Mouse (Mus musculus) midbrain, embryonic 16.5 days (tissue): Measurements from ENCODE around the gene R3hdm2. TPM values are rescaled to one million over a fixed set of nuclear protein-coding genes. Genes with fewer than 3 reads are reported as not detected.

Experiments used
- ATAC-seq: fragments of 200-750 bp; cut with Nextera tagmentation; 2 replicates; pipeline ENCODE4 v1.8.0; 2017; ENCODE audit warnings: moderate TSS enrichment
- H3K27ac ChIP-seq: fragments of 300-500 bp; sonication (generic); 2 replicates; pipeline ENCODE4 v1.5.1; 2014; ENCODE audit warnings: mild to moderate bottlenecking, low read length, mixed read lengths
- H3K27me3 ChIP-seq: fragments of 300-500 bp; sonication (generic); 2 replicates; pipeline ENCODE4 v1.6.1; 2014; ENCODE audit warnings: low read depth, low read length, mixed read lengths; ENCODE audit not compliant: control insufficient read depth, insufficient read depth
- H3K36me3 ChIP-seq: fragments of 300-500 bp; sonication (generic); 2 replicates; pipeline ENCODE4 v1.6.1; 2014; ENCODE audit warnings: mild to moderate bottlenecking, low read length, moderate library complexity, mixed read lengths; ENCODE audit not compliant: control insufficient read depth, insufficient read depth
- H3K4me1 ChIP-seq: fragments of 300-500 bp; sonication (generic); 2 replicates; pipeline ENCODE4 v1.6.1; 2014; ENCODE audit warnings: mild to moderate bottlenecking, low read length, mixed read lengths; ENCODE audit not compliant: control insufficient read depth, insufficient read depth
- H3K4me2 ChIP-seq: fragments of 300-500 bp; sonication (generic); 2 replicates; pipeline ENCODE4 v1.6.1; 2014; ENCODE audit warnings: mild to moderate bottlenecking, low read length, mixed read lengths
- H3K4me3 ChIP-seq: fragments of 300-500 bp; sonication (generic); 2 replicates; pipeline ENCODE4 v1.5.1; 2014; ENCODE audit warnings: low read depth, mild to moderate bottlenecking, low read length, moderate library complexity, mixed read lengths
- H3K9ac ChIP-seq: fragments of 300-500 bp; sonication (generic); 2 replicates; pipeline ENCODE4 v1.6.1; 2014; ENCODE audit warnings: low read depth, low read length, mixed read lengths
- H3K9me3 ChIP-seq: fragments of 300-500 bp; sonication (generic); replicated peaks from 2 replicates; pipeline ENCODE4 v1.6.1; 2014; ENCODE audit warnings: mild to moderate bottlenecking, low read length, mixed read lengths; ENCODE audit not compliant: control insufficient read depth, poor library complexity, severe bottlenecking
- WGBS: fragments of 180-500 bp; shearing (Covaris S2); extraction: QIAGEN DNeasy Blood & Tissue Kit; methylation state at CpG from one replicate; pipeline ENCODE4 v1.1.7; 2014; 5-methylcytosine and 5-hydroxymethylcytosine counted together
- polyA plus RNA-seq: library from polyadenylated mRNA; unstranded; fragments of >200 nt; fragmentation: Nextera tagmentation; extraction: Ambion mirVana; gene quantifications from 2 replicates; pipeline ENCODE4 v1.2.1, GENCODE M21; 2015

The R3hdm2 gene
- polyA plus RNA-seq, 1 experiment from 2014 or later, result 35.2 TPM

- no peak overlapping the region for H3K9ac ChIP-seq
- H3K27me3 ChIP-seq, result no peaks in the 10 kb centered on the region
- H3K4me1 ChIP-seq, result peaks cover 14% of the 10 kb centered on the region
- no peaks in the 10 kb centered on the region for H3K9me3 ChIP-seq
- no peaks in the 10 kb centered on the region for H3K36me3 ChIP-seq
- H3K4me2 ChIP-seq, result no peak overlapping the region
- no peak overlapping the region for H3K4me3 ChIP-seq
- no peak for ATAC-seq
- WGBS, result 14% methylated on average over 2 of the region's 2 CpGs
- no peak overlapping the region for H3K27ac ChIP-seq
Observed at GRCm38 (mm10) chr10:127426670-127427069, 46.5 kb downstream of the R3hdm2 start.

- H3K36me3 ChIP-seq, result no peaks in the 10 kb centered on the region
- no peak overlapping the region for H3K27ac ChIP-seq
- H3K9ac ChIP-seq, result no peak overlapping the region
- H3K9me3 ChIP-seq, result no peaks in the 10 kb centered on the region
- 92% methylated on average over 1 of the region's 1 CpGs for WGBS
- H3K4me2 ChIP-seq, result no peak overlapping the region
- peaks cover 10% of the 10 kb centered on the region for H3K4me1 ChIP-seq
- no peaks in the 10 kb centered on the region for H3K27me3 ChIP-seq
- no peak for ATAC-seq
- H3K4me3 ChIP-seq, result no peak overlapping the region
Observed at GRCm38 (mm10) chr10:127427107-127427506, 47.0 kb downstream of the R3hdm2 start.

DNA sequence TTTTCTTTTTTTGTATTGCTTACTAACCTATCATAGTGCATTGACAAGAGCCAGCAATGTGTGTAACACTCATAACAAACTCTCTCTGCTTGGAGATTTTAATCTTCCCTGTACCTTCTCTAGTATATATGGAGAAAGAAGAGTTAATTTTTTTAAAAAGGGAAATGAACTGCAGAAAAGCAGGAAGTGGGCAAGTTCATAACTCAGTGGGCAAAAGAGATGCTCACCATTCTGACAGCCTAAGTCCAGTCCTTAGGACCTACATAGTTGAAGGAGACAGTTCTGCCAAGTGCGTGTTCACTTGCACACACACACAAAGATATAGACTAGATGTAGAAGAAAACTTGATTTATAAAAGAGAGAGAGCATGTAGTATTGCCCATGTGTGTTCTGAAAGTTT, 47.9 kb downstream of the R3hdm2 start:
- Histone ChIP-seq H3K36me3 (no peaks in the 10 kb centered on the region), H3K9ac (no peak overlapping the region), H3K9me3 (no peaks in the 10 kb centered on the region), H3K27ac (no peak overlapping the region), H3K4me2 (no peak overlapping the region), H3K4me3 (no peak overlapping the region), H3K4me1 (peaks cover 5% of the 10 kb centered on the region), H3K27me3 (no peaks in the 10 kb centered on the region)
- 94% methylated on average over 1 of the region's 1 CpGs for WGBS
- no peak for ATAC-seq

GRCm38 (mm10) chr10:127429538-127429937, 49.4 kb downstream of the R3hdm2 start:
- Histone ChIP-seq H3K9ac (no peak overlapping the region), H3K4me3 (no peak overlapping the region), H3K27ac (no peak overlapping the region), H3K27me3 (no peaks in the 10 kb centered on the region), H3K36me3 (no peaks in the 10 kb centered on the region), H3K9me3 (no peaks in the 10 kb centered on the region), H3K4me2 (no peak overlapping the region), H3K4me1 (peaks cover 5% of the 10 kb centered on the region)
- ATAC-seq, result no peak
- 64% methylated on average over 1 of the region's 1 CpGs for WGBS

DNA sequence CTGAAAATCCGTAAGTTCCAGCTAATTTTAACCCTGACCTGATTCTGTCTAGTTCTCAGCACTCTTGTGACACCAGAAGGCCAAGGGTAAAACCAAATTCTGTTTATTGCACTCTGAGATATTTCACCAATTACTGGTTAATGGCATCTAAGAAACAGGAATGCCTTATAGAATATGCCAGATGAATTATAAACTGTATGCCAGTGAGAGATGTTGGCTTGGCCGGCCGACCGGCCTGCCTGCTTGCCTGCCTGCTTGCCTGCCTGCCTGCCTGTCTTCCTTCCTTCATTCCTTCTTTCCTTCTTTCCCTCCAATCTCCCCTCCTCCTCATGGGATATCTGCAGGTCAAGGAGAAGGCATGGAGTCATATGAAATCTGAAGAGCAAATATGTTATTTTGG, 52.3 kb downstream of the R3hdm2 start:
- 97% methylated on average over 4 of the region's 4 CpGs for WGBS
- H3K9ac ChIP-seq, result no peak overlapping the region
- H3K4me2 ChIP-seq, result no peak overlapping the region
- no peak overlapping the region for H3K4me3 ChIP-seq
- H3K27ac ChIP-seq, result no peak overlapping the region
- no peaks in the 10 kb centered on the region for H3K27me3 ChIP-seq
- no peak for ATAC-seq
- H3K9me3 ChIP-seq, result no peaks in the 10 kb centered on the region
- no peaks in the 10 kb centered on the region for H3K36me3 ChIP-seq
- H3K4me1 ChIP-seq, result no peaks in the 10 kb centered on the region

DNA sequence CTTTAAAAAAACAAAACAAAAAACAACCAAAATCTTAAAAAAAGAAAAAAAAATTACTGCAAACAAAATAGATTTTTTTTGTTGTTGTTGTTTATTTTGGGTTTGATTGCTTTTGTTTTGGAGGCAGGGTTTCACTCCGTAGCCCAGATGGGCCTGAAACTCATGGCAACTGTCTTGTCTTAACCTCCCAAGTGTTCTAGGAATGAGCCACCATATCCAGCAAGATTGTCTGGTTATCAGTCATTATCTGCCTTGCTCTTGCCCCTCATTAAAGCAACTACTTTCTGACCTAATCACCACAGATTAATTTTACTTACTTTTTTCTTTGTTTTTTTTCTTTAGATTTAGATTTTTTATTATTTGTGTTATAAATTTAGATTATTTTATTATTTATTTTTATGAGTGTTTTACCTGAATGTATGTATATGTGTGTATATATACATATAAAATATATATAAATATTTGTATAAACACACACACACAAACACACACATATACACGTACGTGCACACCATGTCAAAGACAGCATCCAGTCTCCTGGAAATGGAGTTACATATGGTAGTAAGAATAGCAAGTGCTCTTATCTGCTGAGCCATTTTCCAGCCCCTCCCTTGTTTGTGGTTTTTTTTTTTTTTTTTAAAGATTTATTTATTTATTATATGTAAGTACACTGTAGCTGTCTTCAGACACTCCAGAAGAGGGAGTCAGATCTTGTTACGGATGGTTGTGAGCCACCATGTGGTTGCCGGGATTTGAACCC, 57.4 kb downstream of the R3hdm2 start:
- 87% methylated on average over 4 of the region's 5 CpGs for WGBS
- ATAC-seq, result no peak
- Histone ChIP-seq H3K36me3 (no peaks in the 10 kb centered on the region), H3K27me3 (no peaks in the 10 kb centered on the region), H3K4me3 (no peak overlapping the region), H3K27ac (no peak overlapping the region), H3K9ac (no peak overlapping the region), H3K4me1 (no peaks in the 10 kb centered on the region), H3K9me3 (no peaks in the 10 kb centered on the region), H3K4me2 (no peak overlapping the region)

DNA sequence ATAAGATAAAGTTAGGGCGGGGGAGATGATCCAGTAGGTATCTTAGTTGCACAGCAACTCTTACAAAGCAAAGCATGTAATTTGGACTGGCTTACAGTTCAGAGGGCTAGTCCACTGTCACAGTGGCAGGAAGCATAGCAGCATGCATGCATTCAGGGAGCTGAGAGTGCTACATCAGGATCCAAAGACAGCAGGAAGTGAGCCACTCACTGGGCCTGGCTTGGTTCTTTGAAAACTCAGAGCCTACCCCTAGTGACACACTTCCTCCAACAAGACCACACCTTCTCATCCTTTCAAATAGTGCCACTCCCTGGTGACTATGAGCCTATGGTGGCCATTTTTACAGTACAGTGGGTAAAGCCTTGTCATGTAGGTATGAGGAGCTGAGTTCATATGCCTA, 73.6 kb downstream of the R3hdm2 start:
- H3K27ac ChIP-seq, result no peak overlapping the region
- no peak overlapping the region for H3K9ac ChIP-seq
- no peaks in the 10 kb centered on the region for H3K27me3 ChIP-seq
- H3K9me3 ChIP-seq, result no peaks in the 10 kb centered on the region
- no peaks in the 10 kb centered on the region for H3K4me1 ChIP-seq
- WGBS, result 95% methylated on average over 1 of the region's 1 CpGs
- H3K36me3 ChIP-seq, result peaks cover 21% of the 10 kb centered on the region
- ATAC-seq, result no peak
- H3K4me3 ChIP-seq, result no peak overlapping the region
- H3K4me2 ChIP-seq, result no peak overlapping the region

- no peak overlapping the region for H3K4me2 ChIP-seq
- no peak overlapping the region for H3K4me3 ChIP-seq
- H3K36me3 ChIP-seq, result peaks cover 22% of the 10 kb centered on the region
- H3K27ac ChIP-seq, result no peak overlapping the region
- no peak overlapping the region for H3K9ac ChIP-seq
- no peak for ATAC-seq
- 70% methylated on average over 5 of the region's 5 CpGs for WGBS
- H3K27me3 ChIP-seq, result no peaks in the 10 kb centered on the region
- H3K9me3 ChIP-seq, result no peaks in the 10 kb centered on the region
- H3K4me1 ChIP-seq, result no peaks in the 10 kb centered on the region
Observed at GRCm38 (mm10) chr10:127462411-127463096, 82.4 kb downstream of the R3hdm2 start.

- Histone ChIP-seq H3K9me3 (no peaks in the 10 kb centered on the region), H3K27me3 (no peaks in the 10 kb centered on the region), H3K4me1 (no peaks in the 10 kb centered on the region), H3K4me2 (no peak overlapping the region), H3K4me3 (no peak overlapping the region), H3K36me3 (peaks cover 10% of the 10 kb centered on the region), H3K27ac (no peak overlapping the region), H3K9ac (no peak overlapping the region)
- WGBS, result 78% methylated on average over 15 of the region's 15 CpGs
- no peak for ATAC-seq
Observed at GRCm38 (mm10) chr10:127471281-127471988, 91.3 kb downstream of the R3hdm2 start.
